Mouse (Mus musculus): Measurements from ENCODE around the gene Akap6. TPM values are rescaled to one million over a fixed set of nuclear protein-coding genes. Genes with fewer than 3 reads are reported as not detected.

The Akap6 gene
- polyA plus RNA-seq, 2 experiments from 2014 or later: 0.06 to 0.08 TPM

- ATAC-seq: no peak
Measured at GRCm38 (mm10) chr12:52850332-52851036, 151.3 kb downstream of the Akap6 start.

- ATAC-seq: no peak
Measured at GRCm38 (mm10) chr12:52851221-52851620, 152.0 kb downstream of the Akap6 start.

GRCm38 (mm10) chr12:52854236-52854679 lies 155.1 kb downstream of the Akap6 start:
- no peak for ATAC-seq

- no peak for ATAC-seq
Measured at GRCm38 (mm10) chr12:52856104-52856503, 156.9 kb downstream of the Akap6 start.

- ATAC-seq: no peak
Measured at GRCm38 (mm10) chr12:52857306-52857705, 158.1 kb downstream of the Akap6 start.

GRCm38 (mm10) chr12:52861922-52862321 lies 162.7 kb downstream of the Akap6 start:
- ATAC-seq: no peak

- ATAC-seq: no peak
Measured at GRCm38 (mm10) chr12:52868000-52868624, 168.9 kb downstream of the Akap6 start.

GRCm38 (mm10) chr12:52871604-52872003 lies 172.4 kb downstream of the Akap6 start:
- ATAC-seq: no peak

GRCm38 (mm10) chr12:52874332-52874923 lies 175.2 kb downstream of the Akap6 start:
- ATAC-seq: no peak

- no peak for ATAC-seq
Measured at GRCm38 (mm10) chr12:52876065-52876464, 176.9 kb downstream of the Akap6 start.

- no peak for ATAC-seq
Measured at GRCm38 (mm10) chr12:52876978-52877769, 178.0 kb downstream of the Akap6 start.

GRCm38 (mm10) chr12:52879324-52879723 lies 180.1 kb downstream of the Akap6 start:
- no peak for ATAC-seq

GRCm38 (mm10) chr12:52892519-52892918 lies 193.3 kb downstream of the Akap6 start:
- ATAC-seq: no peak

GRCm38 (mm10) chr12:52893656-52894405 lies 194.6 kb downstream of the Akap6 start:
- ATAC-seq: no peak

GRCm38 (mm10) chr12:52895672-52896460 lies 196.7 kb downstream of the Akap6 start:
- no peak for ATAC-seq

GRCm38 (mm10) chr12:52896785-52897184 lies 197.6 kb downstream of the Akap6 start:
- no peak for ATAC-seq

GRCm38 (mm10) chr12:52898130-52898529 lies 198.9 kb downstream of the Akap6 start:
- no peak for ATAC-seq

- no peak for ATAC-seq
Measured at GRCm38 (mm10) chr12:52904046-52904445, 204.9 kb downstream of the Akap6 start.

GRCm38 (mm10) chr12:52908448-52909066 lies 209.4 kb downstream of the Akap6 start:
- ATAC-seq: no peak

- ATAC-seq: no peak
Measured at GRCm38 (mm10) chr12:52910345-52910744, 211.2 kb downstream of the Akap6 start.

- ATAC-seq: no peak
Measured at GRCm38 (mm10) chr12:52910819-52911218, 211.6 kb downstream of the Akap6 start.
